Mouse (Mus musculus): Measurements from ENCODE around the gene Socs3. TPM values are rescaled to one million over a fixed set of nuclear protein-coding genes. Genes with fewer than 3 reads are reported as not detected.

The Socs3 gene
- 1 to 10 TPM; 3.8 to 4.3 TPM for total RNA-seq (2021)

DNA sequence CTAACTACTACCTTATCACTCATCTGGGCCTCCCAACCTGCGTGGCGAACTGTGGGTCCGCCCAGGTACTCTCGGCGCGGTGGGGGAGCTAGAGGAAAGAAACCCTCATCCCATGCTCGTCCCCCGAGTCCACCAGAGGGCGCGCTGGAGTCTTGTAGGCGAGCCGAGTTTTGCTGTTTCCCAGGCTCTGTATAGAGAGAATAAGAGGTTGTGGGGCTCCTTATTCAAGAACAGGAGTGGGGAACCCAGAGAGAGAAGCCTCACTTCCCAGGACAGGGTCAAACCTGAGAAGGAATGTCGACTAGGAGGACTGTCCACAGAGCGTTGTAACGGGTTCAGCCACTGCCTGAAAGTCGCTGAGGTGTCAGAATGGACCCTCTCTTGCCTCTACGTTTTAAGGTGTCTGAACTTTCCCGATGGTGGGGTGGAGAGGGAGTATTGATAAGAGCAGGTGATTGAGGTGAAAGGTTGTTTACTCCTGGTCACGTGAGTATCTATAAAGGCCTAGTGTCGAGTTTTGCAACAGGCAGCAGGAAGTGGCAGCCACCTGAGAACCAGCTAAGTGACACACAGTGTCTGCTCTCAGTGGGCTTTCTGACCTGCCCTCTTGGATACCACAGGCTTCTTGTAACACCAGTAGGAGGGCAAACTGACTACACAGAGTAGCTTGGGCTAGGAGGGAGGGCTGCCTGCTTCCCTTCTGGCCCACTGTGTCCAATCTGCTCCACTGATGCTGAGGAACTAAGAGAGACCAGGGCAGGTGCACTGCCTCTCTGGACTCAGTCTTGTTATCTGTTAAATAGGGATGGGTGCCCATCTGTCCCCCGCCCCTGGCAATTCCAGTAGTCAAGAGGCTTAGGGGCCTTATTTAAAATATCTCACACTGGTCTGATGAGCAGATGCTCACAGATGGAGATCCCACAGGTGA, at the start of gene Socs3:
Socs3 (minus strand) TSS at position 103 of the 928 bp plus-strand sequence.
- peak; percentile 93 to 94 for DNase-seq (ENCODE audit: low spot score in 2 of 2)
- intact Hi-C loops (cut with DNase I) = loop anchor here (1.0 to 2.0 kb wide), 4 partner anchors 38 to 97 kb away; partner anchors contain the start of gene Tha1

DNA sequence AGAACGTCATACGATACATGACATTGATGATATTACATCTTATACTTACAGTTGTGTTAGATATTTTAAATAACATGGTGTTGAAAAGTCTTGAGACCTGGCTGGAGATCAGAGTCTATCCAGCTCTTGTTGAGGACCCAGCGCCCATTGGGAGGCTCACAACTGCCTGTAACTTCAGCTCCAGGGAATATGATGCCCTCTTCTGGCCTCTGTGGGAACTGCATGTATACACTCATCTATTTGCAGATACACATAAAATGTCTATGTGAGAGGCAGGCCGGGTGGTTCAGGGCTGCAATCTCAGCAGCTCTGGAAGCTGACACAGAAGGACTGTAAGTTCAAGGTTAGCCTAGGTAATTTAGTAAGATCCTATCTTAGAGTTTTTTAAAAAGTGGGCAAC, 48.5 kb upstream of the Socs3 start:
- no peak for DNase-seq (ENCODE audit: low spot score in 2 of 2)
- intact Hi-C loops (cut with DNase I) = no loop called here

DNA sequence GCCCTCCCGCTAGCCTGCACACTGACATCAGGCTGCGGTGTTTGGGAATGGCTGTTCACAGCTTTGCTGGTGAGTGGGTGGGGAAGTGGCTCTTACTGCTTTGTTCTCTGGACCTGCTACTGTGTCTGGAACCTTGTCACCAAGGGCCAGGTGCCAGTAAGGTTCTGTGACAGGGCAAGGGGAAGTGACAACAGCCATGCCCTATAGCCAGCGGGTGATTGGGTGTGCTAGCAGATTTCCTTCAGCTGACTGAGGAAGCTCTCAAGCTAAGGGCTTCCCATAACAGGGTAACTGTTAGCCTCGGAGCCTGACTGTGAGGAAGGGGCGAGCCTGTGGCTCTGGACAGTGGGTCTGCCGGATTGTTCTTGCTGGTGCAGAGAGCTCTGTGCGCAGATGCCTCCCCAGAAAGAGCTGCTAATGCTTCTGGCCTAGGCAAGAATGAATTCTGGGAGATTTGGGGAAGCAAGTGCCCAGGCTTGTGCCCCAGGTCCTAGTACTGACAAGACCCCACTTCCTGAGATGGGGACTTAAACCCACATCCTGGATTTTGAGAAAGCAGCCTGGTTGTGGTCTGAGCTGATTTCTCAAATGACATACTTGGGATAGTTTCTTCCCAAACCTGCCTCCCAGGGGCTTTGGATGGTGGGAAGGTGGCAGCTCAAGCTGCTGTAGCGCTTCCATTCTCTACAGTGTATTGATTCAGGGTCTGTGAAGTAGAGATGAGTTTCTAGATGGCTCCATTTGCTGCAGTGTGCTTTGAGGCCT, 45.7 kb upstream of the Socs3 start:
- intact Hi-C loops (cut with DNase I) = no loop called here
- no peak for DNase-seq (ENCODE audit: low spot score in 2 of 2)

DNA sequence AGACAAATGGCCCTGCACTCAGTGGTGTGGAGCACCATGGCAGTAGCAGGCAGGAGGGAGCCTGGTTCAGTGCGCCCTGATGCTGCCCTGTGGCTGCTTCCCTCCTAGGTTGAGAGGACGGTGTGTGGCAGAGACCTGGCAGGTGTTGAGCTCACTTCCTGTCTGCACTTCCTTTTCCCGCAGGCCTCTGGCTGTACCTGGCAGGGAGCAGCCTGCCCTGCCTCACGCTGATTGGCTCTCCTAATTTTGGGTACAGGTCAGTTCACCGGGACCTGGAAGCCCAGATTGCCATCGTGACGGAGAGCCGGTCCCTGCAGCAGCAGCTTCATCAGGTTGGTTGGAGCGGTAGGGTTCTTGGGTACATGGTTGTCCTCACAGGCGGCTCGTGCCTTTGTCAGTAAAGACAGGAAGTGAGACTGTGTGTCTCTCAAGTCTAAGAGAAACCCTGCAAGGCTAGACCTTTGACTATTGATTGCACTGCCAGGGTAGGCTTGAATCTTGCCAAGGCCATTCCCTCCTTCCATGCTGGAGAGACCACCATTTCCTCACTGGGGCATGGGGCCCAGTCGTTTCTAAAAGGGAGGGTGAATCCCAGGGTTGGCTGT, 44.6 kb upstream of the Socs3 start:
- intact Hi-C loops (cut with DNase I) = no loop called here
- no peak for DNase-seq (ENCODE audit: low spot score in 2 of 2)

DNA sequence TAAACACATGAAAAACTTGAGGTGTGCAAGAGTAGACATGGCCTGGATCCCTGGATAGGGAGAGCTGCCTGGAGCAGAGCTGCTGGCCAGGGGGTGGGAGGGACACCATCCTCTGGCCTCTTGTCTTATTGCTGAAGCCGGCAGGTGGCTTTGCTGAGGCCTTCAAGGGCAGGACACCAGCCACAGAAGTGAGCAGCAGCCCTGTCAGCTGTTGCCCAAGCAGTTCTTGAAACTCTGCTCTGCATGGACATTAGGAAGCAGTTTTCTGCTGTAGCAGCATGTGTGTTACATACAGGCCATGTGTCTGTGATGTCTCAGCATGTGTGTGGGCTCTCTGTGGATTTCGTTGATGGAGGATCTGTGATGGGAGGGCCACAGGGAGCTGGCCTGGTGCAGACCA, 43.5 kb upstream of the Socs3 start:
- intact Hi-C loops (cut with DNase I) = no loop called here
- no peak for DNase-seq (ENCODE audit: low spot score in 2 of 2)

DNA sequence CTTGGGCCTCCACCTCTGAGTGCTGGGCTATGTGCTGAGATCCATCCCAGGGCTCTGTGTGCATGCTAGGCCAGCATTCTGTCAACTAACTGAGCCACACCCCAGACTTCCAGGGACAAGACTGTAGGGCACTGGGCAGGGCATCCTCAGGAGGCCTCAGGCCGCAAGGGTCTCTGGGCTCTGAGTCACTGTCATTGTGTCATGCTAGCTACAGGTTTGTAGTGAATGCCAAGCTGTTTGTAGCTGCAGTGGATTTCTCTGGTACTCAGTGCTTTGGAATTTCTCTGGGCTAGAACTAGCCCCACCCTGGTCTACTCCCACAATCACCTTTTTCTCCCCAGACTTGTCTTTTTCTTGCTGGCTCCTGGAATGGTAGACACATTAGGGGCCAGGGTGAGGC, 42.7 kb upstream of the Socs3 start:
- intact Hi-C loops (cut with DNase I) = no loop called here
- no peak for DNase-seq (ENCODE audit: low spot score in 2 of 2)

DNA sequence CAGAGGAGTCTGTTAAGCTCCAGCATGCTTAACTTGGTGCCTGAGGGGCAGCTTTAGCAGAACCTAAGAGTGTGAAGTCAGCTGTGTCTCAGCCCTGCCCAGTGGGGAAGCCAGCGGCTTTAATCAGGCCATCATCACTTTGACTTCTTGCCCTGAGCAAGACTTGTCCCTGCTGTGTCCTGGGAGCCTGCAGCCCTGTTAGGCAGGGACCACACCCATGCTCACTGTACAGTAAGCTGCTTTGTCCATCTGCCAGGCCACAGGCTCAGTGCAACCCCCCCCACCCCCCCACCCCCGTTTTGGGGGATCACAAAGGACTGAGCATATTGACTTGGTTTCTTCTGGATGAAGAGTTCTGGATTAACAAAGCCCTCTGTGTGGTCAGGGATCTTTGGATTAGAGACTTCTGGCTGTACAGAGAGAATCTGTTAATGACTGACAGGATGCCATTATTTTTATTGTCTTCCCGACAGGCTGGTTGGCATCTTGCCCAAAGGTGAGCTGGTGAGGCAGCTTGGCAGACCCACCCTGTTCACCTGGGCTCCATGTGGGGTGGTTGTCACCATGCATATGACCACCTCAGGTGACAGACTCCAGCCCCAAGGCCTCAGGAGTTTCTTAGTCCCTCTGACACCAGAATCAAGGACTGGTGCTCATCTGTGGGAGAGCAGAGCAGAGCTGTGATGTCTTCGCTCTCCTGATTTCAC, 40.2 kb upstream of the Socs3 start:
- DNase-seq (ENCODE audit: low spot score in 2 of 2) = no peak
- intact Hi-C loops (cut with DNase I) = no loop called here

DNA sequence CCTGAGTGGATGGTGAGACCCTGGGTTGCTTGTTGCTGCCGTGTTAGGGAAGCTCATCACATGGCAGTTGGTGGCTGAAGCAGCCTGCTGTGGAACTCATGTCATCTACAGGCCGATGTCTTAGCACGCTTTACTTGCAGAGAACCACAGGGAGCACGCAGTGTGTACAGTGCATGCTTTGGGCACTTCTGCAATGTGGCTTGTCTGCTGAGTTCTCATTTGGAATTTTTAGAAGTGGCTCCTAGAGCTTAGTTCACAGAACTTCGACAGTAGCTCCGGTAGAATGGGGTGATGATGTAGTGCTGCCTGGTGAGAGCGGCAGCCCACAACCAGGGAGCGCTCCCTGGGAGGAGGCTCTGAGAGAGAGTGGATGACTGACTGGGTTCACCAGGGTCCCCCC, 39.0 kb upstream of the Socs3 start:
- intact Hi-C loops (cut with DNase I) = no loop called here

DNA sequence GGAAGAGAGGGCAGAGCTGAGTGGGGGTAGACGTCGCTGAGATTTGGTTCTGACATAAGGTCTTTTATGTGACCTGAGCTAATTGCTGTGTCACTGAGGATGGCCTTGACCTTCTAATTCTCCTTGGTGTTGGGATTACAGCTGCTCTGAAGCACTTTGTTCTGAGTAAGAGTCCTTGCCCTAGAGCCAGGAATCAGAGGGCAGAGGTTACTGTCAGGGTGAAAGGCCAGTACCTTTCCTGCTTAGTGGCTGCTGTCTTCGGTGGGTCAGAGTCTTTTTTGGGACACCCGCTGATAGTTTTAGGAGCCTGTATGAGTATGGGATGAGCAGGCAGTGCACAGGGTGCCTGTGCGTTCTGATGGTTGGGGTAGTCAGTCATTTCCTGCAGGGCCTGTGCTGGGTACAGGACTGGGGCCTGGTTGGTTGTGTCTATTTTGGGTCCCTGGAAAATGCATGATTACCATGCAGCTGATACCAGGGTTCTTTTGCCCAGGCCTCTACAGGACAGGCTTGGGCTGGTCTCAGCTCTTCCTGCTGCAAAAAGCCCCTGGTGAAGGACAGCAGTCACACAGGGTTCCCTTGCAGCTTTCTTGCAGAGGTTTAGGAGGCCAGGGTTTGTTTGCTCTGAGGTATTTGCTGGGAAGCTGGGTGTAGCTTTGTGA, 38.4 kb upstream of the Socs3 start:
- DNase-seq (ENCODE audit: low spot score in 2 of 2) = no peak
- intact Hi-C loops (cut with DNase I) = no loop called here

More for the DNA sequence above, 39.0 kb upstream of the Socs3 start:
- no peak for DNase-seq (ENCODE audit: low spot score in 2 of 2)

DNA sequence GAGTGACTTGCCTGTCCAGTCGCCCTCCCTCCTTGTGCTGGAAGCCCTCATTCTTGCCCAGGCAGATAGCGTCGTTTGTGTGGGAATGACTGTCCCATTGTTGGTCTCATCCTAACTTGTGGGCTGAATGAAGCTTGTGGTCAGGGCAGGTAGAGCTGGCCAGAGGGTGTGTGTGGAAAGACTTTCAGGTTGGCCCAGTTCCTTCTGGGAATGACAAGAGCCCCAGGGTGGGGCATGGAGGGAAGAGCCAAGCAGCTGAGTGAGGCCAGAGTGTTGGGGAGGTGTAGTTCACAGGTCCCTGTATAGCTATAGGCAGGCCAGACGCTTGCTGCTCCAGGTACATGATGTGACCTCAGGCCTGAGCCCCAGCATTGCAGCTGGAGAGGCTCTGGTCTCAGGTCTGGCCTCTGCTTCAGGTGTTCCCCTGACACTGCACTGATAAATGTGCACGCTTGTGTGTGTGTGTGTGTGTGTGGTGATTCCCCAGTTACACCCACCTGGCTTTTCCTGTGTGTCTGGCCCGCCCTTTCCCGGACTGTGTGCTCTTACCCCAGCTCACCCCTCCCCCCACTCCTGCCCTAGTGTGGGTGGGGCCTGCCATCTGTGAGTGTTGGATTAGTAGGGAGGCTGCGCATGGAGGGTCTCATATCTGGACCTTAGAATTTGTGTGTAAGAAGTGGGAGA, 37.8 kb upstream of the Socs3 start:
- no peak for DNase-seq (ENCODE audit: low spot score in 2 of 2)
- intact Hi-C loops (cut with DNase I) = no loop called here

DNA sequence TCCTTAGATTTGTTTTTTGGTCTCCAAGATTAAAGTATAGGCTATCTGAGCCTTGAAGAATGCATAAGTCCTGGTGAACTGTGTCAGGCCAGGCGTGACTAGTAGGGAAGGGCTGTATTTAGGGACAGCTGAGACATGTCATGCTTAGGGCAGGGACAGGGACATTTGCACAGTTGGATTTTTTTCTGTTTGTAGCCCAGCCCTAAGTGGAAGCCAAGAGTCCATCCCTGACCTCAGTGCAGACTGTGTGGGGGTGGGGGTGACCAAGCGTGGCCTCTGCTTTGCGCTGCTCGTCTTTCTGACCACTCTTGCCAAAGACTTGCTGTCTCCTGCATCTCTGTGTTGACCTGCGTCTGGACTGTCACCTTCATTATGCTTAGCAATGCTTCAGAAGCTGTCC, 34.4 kb upstream of the Socs3 start:
- intact Hi-C loops (cut with DNase I) = no loop called here
- DNase-seq (ENCODE audit: low spot score in 2 of 2) = no peak

DNA sequence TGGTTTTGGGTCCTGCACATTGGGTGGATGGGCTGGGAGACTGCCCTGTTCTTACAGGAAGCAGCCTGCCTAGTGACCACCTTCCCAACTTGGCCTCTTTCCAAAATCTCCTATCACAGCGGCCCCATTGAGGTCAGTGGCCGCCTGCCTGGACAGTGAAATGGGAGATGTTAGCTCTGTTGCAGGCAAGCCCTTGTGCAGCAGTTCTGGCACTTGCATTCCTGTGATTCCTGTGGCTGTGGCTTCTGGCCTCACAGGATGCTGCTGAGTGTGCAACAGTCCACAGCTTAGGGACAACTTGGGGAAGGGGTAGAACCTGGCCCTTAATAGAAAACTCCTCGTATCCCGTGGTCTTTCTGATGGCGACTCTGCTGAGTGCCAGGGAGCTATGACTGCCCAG, 33.9 kb upstream of the Socs3 start:
- DNase-seq (ENCODE audit: low spot score in 2 of 2) = no peak
- intact Hi-C loops (cut with DNase I) = no loop called here

DNA sequence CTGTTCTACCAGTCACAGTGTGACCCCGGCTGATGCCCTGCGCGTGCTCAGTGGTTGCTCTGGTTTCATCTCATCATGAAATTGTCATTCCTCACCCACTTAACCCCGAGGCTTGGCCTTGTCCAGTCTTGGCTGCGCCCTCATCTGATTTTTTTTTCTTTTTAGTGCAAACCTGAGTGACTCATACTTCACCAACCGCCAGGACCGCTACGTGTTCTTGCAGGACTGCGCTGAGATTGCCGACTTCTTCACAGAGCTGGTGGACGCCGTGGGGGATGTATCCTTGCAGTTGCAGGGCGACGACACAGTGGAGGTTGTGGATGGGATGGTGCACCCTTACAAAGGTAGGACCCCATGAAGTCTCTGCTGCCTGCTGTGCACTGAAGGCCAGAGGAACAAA, 33.3 kb upstream of the Socs3 start:
- intact Hi-C loops (cut with DNase I) = no loop called here
- DNase-seq (ENCODE audit: low spot score in 2 of 2) = no peak

DNA sequence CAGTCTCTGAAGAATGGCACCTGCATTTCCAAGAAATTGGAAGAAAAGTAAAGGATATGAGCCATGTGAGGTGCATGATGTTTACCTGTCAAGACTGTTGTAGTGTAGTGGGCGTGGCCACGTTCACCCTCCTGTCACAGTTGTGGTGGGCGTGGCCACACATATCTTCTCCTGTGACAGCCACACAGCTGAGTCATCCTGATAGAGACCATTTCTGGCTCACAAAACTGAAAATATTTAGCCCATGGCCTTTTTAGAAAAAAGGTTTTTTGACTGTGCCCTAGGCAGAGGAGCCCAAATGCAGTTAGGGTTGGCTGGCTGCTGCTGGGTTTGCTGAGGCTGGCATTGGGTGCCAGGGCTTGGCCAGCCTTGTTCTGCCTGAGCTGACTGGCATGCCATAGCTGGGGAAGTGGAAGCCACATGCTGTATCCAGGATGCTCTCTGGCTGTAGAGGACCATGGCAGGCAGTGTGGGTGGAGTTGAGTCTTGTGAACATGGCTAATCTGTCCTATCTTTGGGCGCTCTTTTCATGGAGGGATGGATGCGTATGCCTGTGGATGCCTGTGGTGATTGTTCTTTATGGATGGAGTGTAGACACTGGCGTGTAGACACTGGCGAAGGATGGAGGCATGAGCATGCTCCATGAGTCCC, 30.8 kb upstream of the Socs3 start:
- DNase-seq (ENCODE audit: low spot score in 2 of 2) = no peak
- intact Hi-C loops (cut with DNase I) = no loop called here

DNA sequence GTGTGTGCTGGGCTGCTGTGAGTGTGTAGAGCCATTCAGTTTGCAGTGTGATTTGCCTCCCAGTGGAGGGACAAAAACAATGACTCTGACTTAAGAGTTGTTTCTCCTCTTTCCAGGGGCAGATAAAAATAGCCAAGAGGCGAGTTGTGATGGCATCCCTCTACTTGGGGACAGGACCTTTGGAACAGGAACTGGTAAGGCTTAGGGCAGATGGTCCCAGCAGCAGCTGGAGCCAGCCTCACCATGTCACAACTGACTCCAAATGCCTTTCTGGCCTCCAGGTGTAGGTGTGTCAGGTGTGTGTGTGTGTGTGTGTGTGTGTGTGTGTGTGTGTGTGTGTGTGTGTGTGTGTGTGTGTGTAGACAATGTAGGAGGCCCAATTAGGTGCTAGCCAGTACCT, 30.2 kb upstream of the Socs3 start:
- intact Hi-C loops (cut with DNase I) = no loop called here
- no peak for DNase-seq (ENCODE audit: low spot score in 2 of 2)

DNA sequence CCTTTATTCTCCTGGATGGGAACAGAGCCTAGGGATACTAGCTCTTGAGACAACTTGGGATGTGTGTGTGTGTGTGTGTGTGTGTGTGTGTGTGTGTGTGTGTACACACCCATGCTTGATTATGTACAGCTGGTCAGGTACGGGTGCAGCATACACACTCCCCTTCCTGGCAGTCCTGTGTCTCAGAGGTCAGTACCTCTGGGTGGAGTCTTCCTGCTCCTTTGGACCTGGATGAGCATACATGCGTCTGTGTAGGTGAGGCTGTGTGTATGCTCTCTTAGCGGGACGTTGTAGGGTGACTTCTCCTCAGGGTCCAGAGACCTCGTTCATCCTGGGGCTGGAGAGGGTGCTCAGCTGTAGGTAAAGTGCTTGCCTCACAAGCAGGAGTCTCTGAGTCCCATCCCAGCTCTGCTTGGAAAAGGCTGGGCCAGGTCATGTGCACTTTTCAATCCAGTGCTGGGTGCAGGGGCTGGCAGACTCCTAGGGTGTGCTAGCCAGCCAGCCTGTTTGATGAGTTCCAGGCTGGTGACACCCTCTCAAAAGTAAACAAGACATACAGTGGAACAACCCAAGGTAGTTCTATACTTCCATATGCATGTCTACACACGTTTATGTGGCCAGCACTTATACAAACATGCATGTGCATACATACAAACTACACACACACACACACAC, 29.6 kb upstream of the Socs3 start:
- intact Hi-C loops (cut with DNase I) = no loop called here
- DNase-seq (ENCODE audit: low spot score in 2 of 2) = no peak

DNA sequence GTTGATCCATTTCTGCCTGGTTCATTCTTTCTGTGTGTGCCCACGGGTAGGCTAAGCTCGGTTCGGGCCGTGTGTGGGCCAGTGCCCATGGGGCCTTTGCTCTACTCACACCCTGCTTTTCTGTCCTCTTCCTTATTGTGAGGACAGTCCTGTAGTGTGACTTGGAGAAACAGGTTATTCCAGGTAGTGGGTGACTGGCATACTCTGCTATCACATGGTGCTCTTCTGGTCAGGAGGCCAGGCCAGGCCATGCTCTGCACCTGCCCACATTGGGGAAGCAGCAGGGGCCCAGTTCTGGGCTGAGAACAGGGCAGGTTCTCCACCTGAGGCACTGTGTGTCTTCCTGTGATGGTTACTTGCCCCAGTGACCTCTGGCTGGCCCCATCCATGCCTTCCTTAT, 28.5 kb upstream of the Socs3 start:
- intact Hi-C loops (cut with DNase I) = no loop called here
- DNase-seq (ENCODE audit: low spot score in 2 of 2) = no peak

DNA sequence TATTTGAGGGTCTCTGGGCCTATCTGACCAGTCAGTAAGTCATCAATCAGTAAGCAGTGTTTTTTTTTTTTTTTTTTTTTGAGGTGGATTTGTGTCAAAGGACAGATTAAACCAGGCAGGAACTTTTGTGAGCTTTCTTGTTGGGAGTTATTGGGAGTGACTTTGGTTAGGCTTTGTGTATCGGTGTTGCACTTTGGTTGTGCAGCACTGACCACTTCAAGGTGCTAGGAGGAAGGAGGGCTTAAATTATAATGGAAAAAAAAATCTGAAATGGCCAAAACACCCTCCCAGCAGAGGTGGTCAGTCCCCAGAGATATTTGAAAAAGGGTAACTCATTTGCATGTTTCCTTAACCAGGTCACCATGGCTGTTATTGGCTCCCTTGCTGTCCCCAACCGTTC, 27.2 kb upstream of the Socs3 start:
- no peak for DNase-seq (ENCODE audit: low spot score in 2 of 2)
- intact Hi-C loops (cut with DNase I) = no loop called here
